Mouse (Mus musculus) neural tube, embryonic 12.5 days (tissue): ENCODE results near the gene Ifna16. TPM values are rescaled to one million over a fixed set of nuclear protein-coding genes. Genes with fewer than 3 reads are reported as not detected.

ENCODE experiments used
- ATAC-seq: fragments of 200-750 bp; cut with Nextera tagmentation; 2 replicates; pipeline ENCODE4 v1.8.0; 2017; ENCODE audit warnings: low read depth, mild to moderate bottlenecking, moderate TSS enrichment, moderate library complexity; ENCODE audit not compliant: low FRiP score
- H3K27ac ChIP-seq: fragments of 300-500 bp; sonication (generic); 2 replicates; pipeline ENCODE4 v1.5.1; 2016
- H3K27me3 ChIP-seq: fragments of 300-500 bp; sonication (generic); replicated peaks from 2 replicates; pipeline ENCODE4 v1.6.1; 2016; ENCODE audit warnings: mild to moderate bottlenecking
- H3K36me3 ChIP-seq: fragments of 300-500 bp; sonication (generic); 2 replicates; pipeline ENCODE4 v1.6.1; 2016; ENCODE audit warnings: mild to moderate bottlenecking
- H3K4me1 ChIP-seq: fragments of 300-500 bp; sonication (generic); 2 replicates; pipeline ENCODE4 v1.6.1; 2016
- H3K4me2 ChIP-seq: fragments of 300-500 bp; sonication (generic); replicated peaks from 2 replicates; pipeline ENCODE4 v1.6.1; 2016; ENCODE audit warnings: mild to moderate bottlenecking
- H3K4me3 ChIP-seq: fragments of 300-500 bp; sonication (generic); 2 replicates; pipeline ENCODE4 v1.5.1; 2016
- H3K9ac ChIP-seq: fragments of 300-500 bp; sonication (generic); 2 replicates; pipeline ENCODE4 v1.6.1; 2016; ENCODE audit warnings: mild to moderate bottlenecking
- H3K9me3 ChIP-seq: fragments of 300-500 bp; sonication (generic); 2 replicates; pipeline ENCODE4 v1.6.1; 2016; ENCODE audit warnings: mild to moderate bottlenecking
- WGBS: fragments of 180-500 bp; shearing (Covaris S2); methylation state at CpG from one replicate; pipeline ENCODE4 v1.1.7; 2016; 5-methylcytosine and 5-hydroxymethylcytosine counted together
- polyA plus RNA-seq: library from polyadenylated mRNA; unstranded; fragments of >200 nt; fragmentation: Nextera tagmentation; extraction: Ambion mirVana; gene quantifications from 2 replicates; pipeline ENCODE4 v1.2.1, GENCODE M21; 2016

Ifna16 gene
- polyA plus RNA-seq, 1 experiment from 2014 or later, result not detected

- Histone ChIP-seq H3K4me2 (peak overlapping the region; percentile 40), H3K27me3 (no peaks in the 10 kb centered on the region), H3K9ac (no peak overlapping the region), H3K4me1 (no peaks in the 10 kb centered on the region), H3K4me3 (no peak overlapping the region), H3K27ac (no peak overlapping the region), H3K36me3 (no peaks in the 10 kb centered on the region), H3K9me3 (no peaks in the 10 kb centered on the region)
- no peak for ATAC-seq
- WGBS, result 64% methylated on average over 8 of the region's 8 CpGs
Observed at GRCm38 (mm10) chr4:88640704-88641076, 36.0 kb downstream of the Ifna16 start.

- no peak for ATAC-seq
- no peak within 1 kb of the TSS for H3K4me3 ChIP-seq
- no peak within 1 kb of the TSS for H3K4me2 ChIP-seq
- H3K36me3 ChIP-seq, result no peaks in the 10 kb centered on the region
- H3K9ac ChIP-seq, result no peak within 1 kb of the TSS
- H3K27ac ChIP-seq, result no peak within 1 kb of the TSS
- H3K27me3 ChIP-seq, result no peaks in the 10 kb centered on the region
- 93% methylated on average over 4 of the region's 4 CpGs for WGBS
- H3K9me3 ChIP-seq, result no peaks in the 10 kb centered on the region
- no peaks in the 10 kb centered on the region for H3K4me1 ChIP-seq
Observed at GRCm38 (mm10) chr4:88634311-88634710, 42.4 kb downstream of the Ifna16 start, which contains the start of gene C87499. C87499 (minus strand) TSS chr4:88634411.

Other genes with a start within 250 kb of the Ifna16 start
- gene Hacd4, start 238.0 kb downstream of the Ifna16 start, polyA plus RNA-seq, result 2.6 and 3.8 TPM in 2 replicates
- not detected in 2 replicates for gene Ifnb1, start 154.2 kb downstream of the Ifna16 start, polyA plus RNA-seq
- not detected in 2 replicates for gene Ifna15, start 118.7 kb downstream of the Ifna16 start, polyA plus RNA-seq
- gene Ifna14, start 105.1 kb downstream of the Ifna16 start, polyA plus RNA-seq, result not detected in 2 replicates
- not detected in 2 replicates for gene Ifna9, start 84.5 kb downstream of the Ifna16 start, polyA plus RNA-seq
- not detected in 2 replicates for gene Ifna12, start 73.5 kb downstream of the Ifna16 start, polyA plus RNA-seq
- gene C87499, start 42.5 kb downstream of the Ifna16 start, polyA plus RNA-seq, result not detected in 2 replicates
- gene Ifna13, start 32.5 kb downstream of the Ifna16 start, polyA plus RNA-seq, result not detected in 2 replicates
- not detected in 2 replicates for gene Ifna2, start 7.0 kb upstream of the Ifna16 start, polyA plus RNA-seq
- gene Ifnab, start 14.4 kb upstream of the Ifna16 start, polyA plus RNA-seq, result not detected in 2 replicates
- gene Gm26566, start 44.9 kb upstream of the Ifna16 start, polyA plus RNA-seq, result 1.6 and 2.0 TPM in 2 replicates
- 127 and 132 TPM in 2 replicates for gene Klhl9, start 45.5 kb upstream of the Ifna16 start, polyA plus RNA-seq
- not detected in 2 replicates for gene Gm13271, start 77.9 kb upstream of the Ifna16 start, polyA plus RNA-seq
- 0.32 and 0.46 TPM in 2 replicates for gene Gm13283, start 83.2 kb upstream of the Ifna16 start, polyA plus RNA-seq
- 0.22 TPM in 1 of 2 replicates, not detected in the other for gene Gm13290, start 96.9 kb upstream of the Ifna16 start, polyA plus RNA-seq
- not detected in 2 replicates for gene Gm13289, start 100.0 kb upstream of the Ifna16 start, polyA plus RNA-seq
- not detected in 2 replicates for gene Gm13272, start 102.9 kb upstream of the Ifna16 start, polyA plus RNA-seq
- gene Ifnz, start 105.2 kb upstream of the Ifna16 start, polyA plus RNA-seq, result not detected in 2 replicates
- not detected in 2 replicates for gene Gm13276, start 108.8 kb upstream of the Ifna16 start, polyA plus RNA-seq
- gene Gm13277, start 111.7 kb upstream of the Ifna16 start, polyA plus RNA-seq, result not detected in 2 replicates
- gene Gm13278, start 114.6 kb upstream of the Ifna16 start, polyA plus RNA-seq, result not detected in 2 replicates
- gene Gm13275, start 117.6 kb upstream of the Ifna16 start, polyA plus RNA-seq, result not detected in 2 replicates
- not detected in 2 replicates for gene Gm13279, start 120.5 kb upstream of the Ifna16 start, polyA plus RNA-seq
- 0.58 and 0.77 TPM in 2 replicates for gene Gm13285, start 122.7 kb upstream of the Ifna16 start, polyA plus RNA-seq
- not detected in 2 replicates for gene Gm13287, start 126.3 kb upstream of the Ifna16 start, polyA plus RNA-seq
- not detected in 2 replicates for gene Gm13288, start 128.6 kb upstream of the Ifna16 start, polyA plus RNA-seq
- not detected in 2 replicates for gene Ifna7, start 139.3 kb upstream of the Ifna16 start, polyA plus RNA-seq
- gene Ifna11, start 143.0 kb upstream of the Ifna16 start, polyA plus RNA-seq, result not detected in 2 replicates
- not detected in 2 replicates for gene Ifna6, start 150.5 kb upstream of the Ifna16 start, polyA plus RNA-seq
- gene Ifna5, start 158.6 kb upstream of the Ifna16 start, polyA plus RNA-seq, result not detected in 2 replicates
- gene Ifna4, start 164.9 kb upstream of the Ifna16 start, polyA plus RNA-seq, result not detected in 2 replicates
- not detected in 2 replicates for gene Ifna1, start 173.2 kb upstream of the Ifna16 start, polyA plus RNA-seq
- gene Ifne, start 203.3 kb upstream of the Ifna16 start, polyA plus RNA-seq, result not detected in 2 replicates